Mouse (Mus musculus) hindbrain, embryonic 11.5 days (tissue): ENCODE measurements at regions not wholly inside any gene's neighbourhood (a gene's known extent, or its start where the extent isn't known, plus 50 kb on each side); places are given as distances from the start of the nearest gene placed in this dataset.

ENCODE experiments used
- ATAC-seq: fragments of 200-750 bp; cut with Nextera tagmentation; 2 replicates; pipeline ENCODE4 v1.8.0; 2017; ENCODE audit warnings: mild to moderate bottlenecking, moderate TSS enrichment, moderate library complexity; ENCODE audit not compliant: low FRiP score
- DNase-seq: peaks from one replicate; pipeline ENCODE4 v3.0.0-alpha.2; 2015; ENCODE audit warnings: low spot score
- H3K27ac ChIP-seq: fragments of 300-500 bp; sonication (generic); 2 replicates; pipeline ENCODE4 v1.5.1; 2014; ENCODE audit warnings: mild to moderate bottlenecking, low read depth, low read length
- H3K27me3 ChIP-seq: fragments of 300-500 bp; sonication (generic); 2 replicates; pipeline ENCODE4 v1.6.1; 2014; ENCODE audit warnings: mild to moderate bottlenecking, low read length, moderate library complexity, mixed read lengths; ENCODE audit not compliant: control insufficient read depth, insufficient read depth
- H3K36me3 ChIP-seq: fragments of 300-500 bp; sonication (generic); 2 replicates; pipeline ENCODE4 v1.6.1; 2014; ENCODE audit warnings: mild to moderate bottlenecking, low read length, moderate library complexity, mixed read lengths; ENCODE audit not compliant: control insufficient read depth, insufficient read depth
- H3K4me1 ChIP-seq: fragments of 300-500 bp; sonication (generic); replicated peaks from 2 replicates; pipeline ENCODE4 v1.6.1; 2014; ENCODE audit warnings: low read length, mixed read lengths; ENCODE audit not compliant: control insufficient read depth, insufficient read depth
- H3K4me2 ChIP-seq: fragments of 300-500 bp; sonication (generic); replicated peaks from 2 replicates; pipeline ENCODE4 v1.6.1; 2014; ENCODE audit warnings: mild to moderate bottlenecking, low read depth, low read length
- H3K4me3 ChIP-seq: fragments of 300-500 bp; sonication (generic); 2 replicates; pipeline ENCODE4 v1.5.1; 2014; ENCODE audit warnings: low read depth, low read length
- H3K9ac ChIP-seq: fragments of 300-500 bp; sonication (generic); 2 replicates; pipeline ENCODE4 v1.6.1; 2014; ENCODE audit warnings: low read depth, low read length
- H3K9me3 ChIP-seq: fragments of 300-500 bp; sonication (generic); 2 replicates; pipeline ENCODE4 v1.6.1; 2016; ENCODE audit warnings: low read length; ENCODE audit not compliant: control insufficient read depth
- WGBS: fragments of 180-500 bp; shearing (Covaris S2); extraction: QIAGEN DNeasy Blood & Tissue Kit; methylation state at CpG from one replicate; pipeline ENCODE4 v1.1.7; 2014; 5-methylcytosine and 5-hydroxymethylcytosine counted together

GRCm38 (mm10) chr1:61565471-61565870, 73.2 kb upstream of the Pard3b start:
- ATAC-seq (no peak), DNase-seq (no peak)
- 80% methylated on average over 4 of the region's 4 CpGs for WGBS

DNA sequence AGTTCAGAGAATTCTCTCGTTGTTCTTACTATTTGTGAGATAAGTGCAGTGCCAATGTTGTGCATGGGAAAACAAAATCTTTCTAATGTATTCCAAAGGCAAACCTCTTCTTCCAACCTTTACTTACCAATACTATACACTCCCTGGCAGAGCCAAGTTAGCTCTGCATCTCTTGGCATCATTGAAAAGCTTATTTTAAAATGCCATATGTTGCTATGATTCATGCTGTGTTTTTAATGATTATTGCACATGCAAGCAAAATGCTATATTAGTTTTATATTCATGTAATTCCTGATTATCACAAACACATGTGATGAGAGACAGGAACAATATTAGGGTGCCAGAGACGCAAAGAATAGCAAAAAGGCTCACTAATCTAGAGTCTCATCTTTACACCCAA, 64.3 kb upstream of the Pard3b start:
- H3K4me3 ChIP-seq, result no peak overlapping the region
- DNase-seq (no peak), ATAC-seq (no peak)
- H3K27me3 ChIP-seq, result no peaks in the 10 kb centered on the region
- no peak overlapping the region for H3K27ac ChIP-seq
- H3K9me3 ChIP-seq, result no peaks in the 10 kb centered on the region
- 87% methylated on average over 2 of the region's 2 CpGs for WGBS
- H3K36me3 ChIP-seq, result no peaks in the 10 kb centered on the region
- no peaks in the 10 kb centered on the region for H3K4me1 ChIP-seq
- H3K4me2 ChIP-seq, result no peak overlapping the region
- no peak overlapping the region for H3K9ac ChIP-seq

More at GRCm38 (mm10) chr1:61565471-61565870, 73.2 kb upstream of the Pard3b start:
- H3K4me3 ChIP-seq, result no peak overlapping the region
- no peaks in the 10 kb centered on the region for H3K27me3 ChIP-seq
- H3K36me3 ChIP-seq, result no peaks in the 10 kb centered on the region
- H3K9me3 ChIP-seq, result no peaks in the 10 kb centered on the region
- H3K4me1 ChIP-seq, result no peaks in the 10 kb centered on the region
- no peak overlapping the region for H3K9ac ChIP-seq
- H3K4me2 ChIP-seq, result no peak overlapping the region
- no peak overlapping the region for H3K27ac ChIP-seq

- DNase-seq (no peak), ATAC-seq (no peak)
- Histone ChIP-seq H3K9me3 (no peaks in the 10 kb centered on the region), H3K36me3 (no peaks in the 10 kb centered on the region), H3K27me3 (no peaks in the 10 kb centered on the region), H3K27ac (no peak overlapping the region), H3K4me1 (no peaks in the 10 kb centered on the region), H3K4me2 (no peak overlapping the region), H3K4me3 (no peak overlapping the region), H3K9ac (no peak overlapping the region)
- 91% methylated on average over 4 of the region's 4 CpGs for WGBS
Observed at GRCm38 (mm10) chr1:61576758-61577157, 61.9 kb upstream of the Pard3b start.

DNA sequence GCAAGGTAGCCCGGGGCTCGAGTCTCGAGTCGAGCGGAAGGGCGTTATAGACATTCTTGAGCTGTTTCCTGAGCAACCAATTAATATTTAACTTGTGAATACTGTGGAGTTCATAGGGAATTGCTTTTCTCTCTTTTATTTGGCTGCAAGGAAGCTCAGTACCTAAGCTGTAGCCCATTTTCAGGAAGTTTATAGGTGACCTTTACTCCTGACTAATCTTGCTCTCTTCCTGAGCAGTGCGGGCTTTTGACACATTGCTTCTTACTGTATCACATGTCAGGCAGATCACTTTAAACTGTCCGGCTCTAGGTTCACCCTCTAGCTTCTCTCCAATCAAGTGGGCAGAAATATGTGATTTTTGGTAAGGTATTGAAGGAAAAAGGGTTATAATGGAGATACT, 51.4 kb upstream of the Pard3b start:
- DNase-seq (no peak), ATAC-seq (no peak)
- Histone ChIP-seq H3K9ac (no peak overlapping the region), H3K4me3 (no peak overlapping the region), H3K36me3 (no peaks in the 10 kb centered on the region), H3K9me3 (no peaks in the 10 kb centered on the region), H3K4me2 (no peak overlapping the region), H3K27ac (no peak overlapping the region), H3K4me1 (no peaks in the 10 kb centered on the region), H3K27me3 (no peaks in the 10 kb centered on the region)
- 84% methylated on average over 8 of the region's 8 CpGs for WGBS
